Mouse (Mus musculus) layer of hippocampus, adult 9-11 months (tissue): ENCODE data around the gene Olfr391-ps.

Source experiments
- DNase-seq: peaks from one replicate; pipeline ENCODE4 v3.0.0; 2022

Olfr391-ps gene

GRCm38 (mm10) chr11:73802952-73803351 lies at the start of gene Olfr391-ps:
Olfr391-ps (minus strand) TSS chr11:73803052.
- no peak for DNase-seq

DNA sequence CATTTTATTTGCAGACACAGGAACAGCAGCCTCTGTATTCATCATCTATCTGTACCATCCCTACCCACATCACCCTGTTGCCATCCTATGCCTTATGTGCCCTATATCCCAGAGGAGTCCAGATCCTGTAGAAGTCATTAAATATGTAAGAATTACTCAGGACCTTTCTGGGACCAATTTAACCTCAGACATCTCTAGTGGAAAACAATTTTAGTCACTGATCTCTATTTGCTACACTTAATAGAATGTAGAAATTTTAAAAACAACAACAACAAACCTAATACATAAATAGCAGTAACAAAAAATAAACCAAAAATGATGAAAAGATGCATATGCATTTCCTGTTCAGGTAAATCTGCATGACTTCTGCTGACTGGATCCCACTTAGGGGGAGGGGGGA lies 48.5 kb upstream of the Olfr391-ps start, which contains the start of gene Olfr393:
Gene Olfr393 (minus strand): TSS at position 101 of the 400 bp plus-strand sequence.
- DNase-seq: no peak

GRCm38 (mm10) chr11:73816949-73817348 lies 14.1 kb upstream of the Olfr391-ps start, which contains the start of gene Olfr392:
Olfr392 (minus strand) TSS chr11:73817049.
- no peak for DNase-seq

DNA sequence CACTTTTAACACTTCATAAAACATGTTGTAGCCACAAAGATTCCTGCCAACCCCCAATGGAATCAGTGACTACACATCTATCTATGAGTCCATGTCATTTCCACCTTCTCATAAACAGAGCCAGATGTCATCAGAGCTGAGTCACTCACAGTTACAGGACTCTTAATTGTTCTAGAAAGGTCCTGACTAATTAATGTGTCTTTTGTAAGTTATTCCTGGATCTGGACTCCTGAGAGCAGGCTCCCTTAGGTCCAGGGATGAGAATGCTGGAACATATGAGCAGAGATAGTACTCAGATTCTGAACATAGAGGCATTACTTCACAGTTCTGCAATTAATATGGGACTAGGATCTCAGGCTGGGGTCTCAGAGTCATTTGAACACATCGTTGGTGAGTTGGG lies 20.2 kb downstream of the Olfr391-ps start, which contains the start of gene Olfr390:
Gene Olfr390 (plus strand): TSS at position 301 of the 400 bp plus-strand sequence.
- DNase-seq: no peak

GRCm38 (mm10) chr11:73780613-73781012 lies 22.2 kb downstream of the Olfr391-ps start, which contains the start of gene Olfr389:
Olfr389 (minus strand) TSS chr11:73780713.
- no peak for DNase-seq

DNA sequence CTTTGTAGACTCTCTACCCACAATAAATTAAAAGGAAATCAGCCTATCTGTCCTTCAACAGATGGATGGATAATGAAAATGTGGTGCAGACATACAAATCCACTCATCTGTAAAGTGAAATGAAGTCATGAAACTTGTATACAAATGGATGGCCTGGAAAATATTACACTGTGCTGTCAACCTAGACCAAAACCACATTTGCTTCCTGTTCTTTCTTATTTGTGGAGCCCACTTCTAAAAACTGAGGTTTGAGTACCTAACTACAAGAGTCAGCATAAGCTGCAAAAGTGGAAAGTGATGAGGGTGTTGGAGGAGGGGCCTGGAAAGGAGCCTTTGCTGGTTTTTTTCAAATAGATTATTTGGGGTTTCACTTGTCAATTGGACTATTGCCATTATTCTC lies 43.7 kb downstream of the Olfr391-ps start:
- DNase-seq: no peak
